Mouse (Mus musculus) limb, embryonic 14.5 days (tissue): ENCODE data around the gene Tmprss9. TPM values are rescaled to one million over a fixed set of nuclear protein-coding genes. Genes with fewer than 3 reads are reported as not detected.

ENCODE experiments used
- ATAC-seq: fragments of 200-750 bp; cut with Nextera tagmentation; 2 replicates; pipeline ENCODE4 v1.8.0; 2017; ENCODE audit warnings: low read depth, moderate number of reproducible peaks, moderate TSS enrichment; ENCODE audit not compliant: low FRiP score
- DNase-seq: peaks from one replicate; pipeline ENCODE4 v3.0.0-alpha.2; 2015; ENCODE audit warnings: low spot score
- H3K27ac ChIP-seq: fragments of 300-500 bp; sonication (generic); replicated peaks from 2 replicates; pipeline ENCODE4 v1.5.1; 2014; ENCODE audit warnings: low read depth, mild to moderate bottlenecking, low read length, moderate library complexity, mixed read lengths
- H3K27me3 ChIP-seq: fragments of 300-500 bp; sonication (generic); 2 replicates; pipeline ENCODE4 v1.6.1; 2014; ENCODE audit warnings: low read length, mixed read lengths; ENCODE audit not compliant: control insufficient read depth, insufficient read depth
- H3K36me3 ChIP-seq: fragments of 300-500 bp; sonication (generic); 2 replicates; pipeline ENCODE4 v1.6.1; 2014; ENCODE audit warnings: mild to moderate bottlenecking, low read length, moderate library complexity, mixed read lengths; ENCODE audit not compliant: control insufficient read depth, insufficient read depth
- H3K4me1 ChIP-seq: fragments of 300-500 bp; sonication (generic); 2 replicates; pipeline ENCODE4 v1.6.1; 2014; ENCODE audit warnings: antibody characterized with exemption, low read length, mixed read lengths; ENCODE audit not compliant: control insufficient read depth, insufficient read depth
- H3K4me2 ChIP-seq: fragments of 300-500 bp; sonication (generic); replicated peaks from 2 replicates; pipeline ENCODE4 v1.6.1; 2014; ENCODE audit warnings: low read depth, mild to moderate bottlenecking, low read length, moderate library complexity; ENCODE audit not compliant: severe bottlenecking
- H3K4me3 ChIP-seq: fragments of 300-500 bp; sonication (generic); replicated peaks from 2 replicates; pipeline ENCODE4 v1.5.1; 2014; ENCODE audit warnings: low read length
- H3K9ac ChIP-seq: fragments of 300-500 bp; sonication (generic); 2 replicates; pipeline ENCODE4 v1.6.1; 2014; ENCODE audit warnings: mild to moderate bottlenecking, low read depth, low read length, moderate library complexity; ENCODE audit not compliant: severe bottlenecking
- H3K9me3 ChIP-seq: fragments of 300-500 bp; sonication (generic); 2 replicates; pipeline ENCODE4 v1.6.1; 2016; ENCODE audit warnings: low read length; ENCODE audit not compliant: control insufficient read depth
- POLR2A ChIP-seq: fragments of 200-500 bp; IDR thresholded peaks from 2 replicates; pipeline ENCODE4 v1.8.0; 2012; ENCODE audit warnings: inconsistent platforms, mild to moderate bottlenecking, moderate library complexity, borderline replicate concordance; ENCODE audit not compliant: insufficient read depth, insufficient read length; ENCODE audit errors: extremely low read depth
- WGBS: fragments of 180-500 bp; shearing (Covaris S2); extraction: QIAGEN DNeasy Blood & Tissue Kit; methylation state at CpG from one replicate; pipeline ENCODE4 v1.1.7; 2014; 5-methylcytosine and 5-hydroxymethylcytosine counted together
- polyA plus RNA-seq, 2 experiments: library from polyadenylated mRNA; depleted of rRNA in 1 of 2; stranded (reverse) in 1 of 2; unstranded in 1 of 2; fragments of >200 nt; fragmentation: Nextera tagmentation in 1 of 2; extraction: Ambion mirVana in 1 of 2; gene quantifications; 2 replicates each; pipeline versions ENCODE4 v1.2.1 to v1.2.3; 2012 to 2014

The Tmprss9 gene
- polyA plus RNA-seq, 2 experiments = 0.04 to 0.10 TPM

- Histone ChIP-seq H3K9me3 (no peaks in the 10 kb centered on the region), H3K4me3 (peak within 1 kb of the TSS; percentile 91), H3K27ac (no peak within 1 kb of the TSS), H3K4me2 (peak within 1 kb of the TSS; percentile 94), H3K4me1 (peaks cover 13% of the 10 kb centered on the region; the same call in 1 of the 2 replicates), H3K9ac (peak within 1 kb of the TSS; percentile 80), H3K27me3 (no peaks in the 10 kb centered on the region), H3K36me3 (peaks cover 20% of the 10 kb centered on the region; the same call in 1 of the 2 replicates)
- TF ChIP-seq POLR2A = 0 out of 2 replicates have a peak, but pooled peaks have one; percentile 62
- ATAC-seq = peak; percentile 56; the same call in 1 of the 2 replicates
- WGBS = under 1% methylated on average over 61 of the region's 61 CpGs
- DNase-seq = peak; percentile 70
Measured at GRCm38 (mm10) chr10:80917779-80918434, 46.3 kb downstream of the Tmprss9 start, which contains the start of gene Lmnb2. Gene Lmnb2, minus strand, starts transcription at chr10:80918245.

GRCm38 (mm10) chr10:80921923-80922322 lies 50.3 kb downstream of the Tmprss9 start:
- no peak for TF ChIP-seq POLR2A
- WGBS = 5% methylated on average over 16 of the region's 16 CpGs
- Histone ChIP-seq H3K9ac (peak overlapping the region; percentile 34; the same call in 1 of the 2 replicates), H3K27ac (no peak overlapping the region), H3K27me3 (no peaks in the 10 kb centered on the region), H3K9me3 (no peaks in the 10 kb centered on the region), H3K36me3 (no peaks in the 10 kb centered on the region), H3K4me1 (peaks cover 13% of the 10 kb centered on the region; the same call in 1 of the 2 replicates), H3K4me3 (peak overlapping the region; percentile 25), H3K4me2 (peak overlapping the region; percentile 49)
- peak; percentile 70 for ATAC-seq
- DNase-seq = peak; percentile 53

GRCm38 (mm10) chr10:80925472-80925871 lies 53.8 kb downstream of the Tmprss9 start:
- H3K4me1 ChIP-seq = 0 out of 2 replicates have a peak, but pooled peaks cover 8% of the 10 kb centered on the region
- H3K27ac ChIP-seq = no peak overlapping the region
- DNase-seq (no peak), ATAC-seq (no peak)
- no peak overlapping the region for H3K4me3 ChIP-seq
- H3K36me3 ChIP-seq = no peaks in the 10 kb centered on the region
- WGBS = 30% methylated on average over 3 of the region's 3 CpGs
- no peak overlapping the region for H3K9ac ChIP-seq
- H3K9me3 ChIP-seq = no peaks in the 10 kb centered on the region
- no peaks in the 10 kb centered on the region for H3K27me3 ChIP-seq
- TF ChIP-seq POLR2A = no peak
- no peak overlapping the region for H3K4me2 ChIP-seq

- 0 out of 2 replicates have a peak, but pooled peaks have one; percentile 32 for TF ChIP-seq POLR2A
- peak; percentile 88 for DNase-seq
- peak overlapping the region; percentile 95 for H3K4me2 ChIP-seq
- WGBS = under 1% methylated on average over 47 of the region's 48 CpGs
- peak; percentile 38 for ATAC-seq
- H3K27ac ChIP-seq = peak overlapping the region; percentile 85
- H3K36me3 ChIP-seq = no peaks in the 10 kb centered on the region
- H3K9ac ChIP-seq = peak overlapping the region; percentile 50
- peaks cover 33% of the 10 kb centered on the region for H3K4me1 ChIP-seq
- H3K4me3 ChIP-seq = peak overlapping the region; percentile 55
- no peaks in the 10 kb centered on the region for H3K9me3 ChIP-seq
- peaks cover 15% of the 10 kb centered on the region; the same call in 1 of the 2 replicates for H3K27me3 ChIP-seq
Measured at GRCm38 (mm10) chr10:80928586-80929298, 57.1 kb downstream of the Tmprss9 start.
